Mouse (Mus musculus) naive thymus-derived CD4-positive, alpha-beta T cell, adult 2 months (primary cell): ENCODE results near the gene Pde6c.

ENCODE experiments used
- DNase-seq: peaks from one replicate; pipeline ENCODE4 v3.0.0-alpha.2; 2011; ENCODE audit warnings: low read depth

Gene Pde6c

GRCm38 (mm10) chr19:38132481-38132880 is at the start of gene Pde6c:
Pde6c (plus strand) TSS chr19:38132781.
- no peak for DNase-seq

GRCm38 (mm10) chr19:38082931-38083525 is 49.6 kb upstream of the Pde6c start:
- DNase-seq, result no peak

- no peak for DNase-seq
These were observed 46.7 kb upstream of the Pde6c start for GRCm38 (mm10) chr19:38085841-38086240.

- DNase-seq, result no peak
These were observed 45.5 kb upstream of the Pde6c start for GRCm38 (mm10) chr19:38086948-38087551.

- no peak for DNase-seq
These were observed 43.2 kb upstream of the Pde6c start for GRCm38 (mm10) chr19:38089358-38089757.

GRCm38 (mm10) chr19:38091512-38091985 is 41.0 kb upstream of the Pde6c start:
- DNase-seq, result no peak

DNA sequence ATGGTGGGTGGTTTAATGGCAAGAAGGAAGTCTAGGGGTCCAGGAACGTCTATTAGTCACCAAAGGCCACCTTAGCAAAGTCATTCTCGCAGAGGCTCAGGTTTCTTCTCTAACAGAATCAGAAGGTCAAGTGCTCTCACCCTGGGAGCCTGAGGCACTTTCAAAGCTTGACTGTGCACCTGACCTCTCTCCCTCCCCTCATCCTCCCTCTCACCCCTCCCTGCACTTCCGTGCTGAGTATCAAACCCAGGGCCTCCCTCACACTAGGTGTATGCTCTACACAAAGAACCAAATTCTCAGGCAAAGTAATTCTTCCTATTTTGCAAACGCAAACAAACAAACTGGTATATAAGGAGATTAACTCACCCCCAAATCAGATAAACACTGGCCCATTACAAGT is 36.4 kb upstream of the Pde6c start:
- DNase-seq, result no peak

DNA sequence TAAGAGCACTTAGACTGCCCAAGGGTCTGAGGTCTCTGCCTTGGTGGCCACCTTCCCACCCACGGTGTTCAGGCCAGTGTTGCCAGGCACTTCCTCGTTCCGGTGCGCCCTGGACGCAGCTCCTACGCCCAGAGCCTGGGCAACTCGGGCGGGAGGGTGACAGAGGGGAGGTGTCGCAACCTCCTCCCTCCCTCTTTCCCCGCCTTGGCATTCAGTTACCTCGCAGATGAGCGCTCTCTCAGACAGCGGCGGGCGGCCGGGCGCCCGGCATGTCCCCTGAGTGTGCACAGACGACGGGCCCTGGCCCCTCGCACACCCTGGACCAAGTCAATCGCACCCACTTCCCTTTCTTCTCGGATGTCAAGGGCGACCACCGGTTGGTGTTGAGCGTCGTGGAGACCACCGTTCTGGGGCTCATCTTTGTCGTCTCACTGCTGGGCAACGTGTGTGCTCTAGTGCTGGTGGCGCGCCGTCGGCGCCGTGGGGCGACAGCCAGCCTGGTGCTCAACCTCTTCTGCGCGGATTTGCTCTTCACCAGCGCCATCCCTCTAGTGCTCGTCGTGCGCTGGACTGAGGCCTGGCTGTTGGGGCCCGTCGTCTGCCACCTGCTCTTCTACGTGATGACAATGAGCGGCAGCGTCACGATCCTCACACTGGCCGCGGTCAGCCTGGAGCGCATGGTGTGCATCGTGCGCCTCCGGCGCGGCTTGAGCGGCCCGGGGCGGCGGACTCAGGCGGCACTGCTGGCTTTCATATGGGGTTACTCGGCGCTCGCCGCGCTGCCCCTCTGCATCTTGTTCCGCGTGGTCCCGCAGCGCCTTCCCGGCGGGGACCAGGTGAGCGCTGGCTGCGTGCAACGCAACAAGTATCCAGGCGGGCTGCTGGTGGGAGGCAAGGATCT is 35.5 kb upstream of the Pde6c start, which contains the start of gene Ffar4:
TSS of gene Ffar4 (plus strand) at position 214 of the 901 bp plus-strand sequence.
- no peak for DNase-seq

GRCm38 (mm10) chr19:38107871-38108270 is 24.7 kb upstream of the Pde6c start:
- no peak for DNase-seq

DNA sequence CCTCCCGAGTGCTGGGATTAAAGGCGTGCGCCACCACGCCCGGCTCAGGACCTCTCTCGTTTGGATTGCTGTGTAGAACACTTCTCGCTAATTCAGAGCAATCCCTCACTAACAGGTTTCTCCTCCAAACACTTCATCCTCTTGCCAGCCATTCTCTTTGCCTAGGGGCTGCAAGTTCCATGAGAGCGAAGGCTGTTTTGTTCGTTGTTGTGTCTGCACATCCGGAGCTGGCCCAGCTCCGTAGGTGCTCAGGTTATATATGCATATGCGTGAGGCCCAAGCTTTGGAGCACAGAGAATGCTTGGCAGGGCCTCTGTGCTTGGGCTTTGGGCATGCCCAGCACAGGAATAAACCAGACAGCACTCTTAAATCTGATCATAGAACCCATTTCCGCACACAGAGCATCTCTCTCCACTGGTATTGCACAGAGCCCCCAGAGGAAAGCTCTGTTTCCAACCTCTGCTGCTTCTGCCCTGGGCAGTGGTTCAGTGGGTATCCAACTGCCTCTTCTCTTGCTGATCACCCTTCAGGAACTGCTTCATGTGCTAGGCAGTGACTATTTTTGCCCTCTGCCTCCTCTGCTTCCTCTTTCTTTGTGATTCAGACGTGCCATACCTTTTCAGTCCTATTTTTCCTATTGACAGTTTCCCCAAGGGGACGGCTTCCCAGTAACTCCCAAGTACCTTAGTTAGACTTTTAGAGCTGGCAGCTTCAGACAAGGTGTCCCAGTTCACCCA is 22.9 kb upstream of the Pde6c start:
- no peak for DNase-seq

GRCm38 (mm10) chr19:38111056-38111455 is 21.5 kb upstream of the Pde6c start:
- no peak for DNase-seq

DNA sequence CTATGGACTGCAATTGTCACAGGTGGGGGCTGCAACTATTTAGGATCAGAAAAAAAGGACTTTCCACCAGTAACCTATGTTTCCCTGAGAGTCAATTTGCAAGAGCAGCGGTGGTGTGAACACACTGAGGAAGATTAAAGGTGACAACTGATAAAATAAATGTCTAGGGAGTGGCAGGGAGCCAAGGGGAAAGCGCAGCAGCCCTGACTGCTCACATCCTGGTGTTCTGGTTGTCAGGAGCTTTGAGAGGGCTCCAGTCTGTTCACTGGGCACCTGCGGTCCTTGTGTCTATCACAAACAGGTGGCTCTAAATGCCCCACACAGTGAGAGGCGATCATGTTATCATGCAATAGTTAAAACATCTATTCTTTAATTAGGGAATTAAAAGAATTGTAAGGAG is 20.0 kb upstream of the Pde6c start:
- DNase-seq, result no peak

DNA sequence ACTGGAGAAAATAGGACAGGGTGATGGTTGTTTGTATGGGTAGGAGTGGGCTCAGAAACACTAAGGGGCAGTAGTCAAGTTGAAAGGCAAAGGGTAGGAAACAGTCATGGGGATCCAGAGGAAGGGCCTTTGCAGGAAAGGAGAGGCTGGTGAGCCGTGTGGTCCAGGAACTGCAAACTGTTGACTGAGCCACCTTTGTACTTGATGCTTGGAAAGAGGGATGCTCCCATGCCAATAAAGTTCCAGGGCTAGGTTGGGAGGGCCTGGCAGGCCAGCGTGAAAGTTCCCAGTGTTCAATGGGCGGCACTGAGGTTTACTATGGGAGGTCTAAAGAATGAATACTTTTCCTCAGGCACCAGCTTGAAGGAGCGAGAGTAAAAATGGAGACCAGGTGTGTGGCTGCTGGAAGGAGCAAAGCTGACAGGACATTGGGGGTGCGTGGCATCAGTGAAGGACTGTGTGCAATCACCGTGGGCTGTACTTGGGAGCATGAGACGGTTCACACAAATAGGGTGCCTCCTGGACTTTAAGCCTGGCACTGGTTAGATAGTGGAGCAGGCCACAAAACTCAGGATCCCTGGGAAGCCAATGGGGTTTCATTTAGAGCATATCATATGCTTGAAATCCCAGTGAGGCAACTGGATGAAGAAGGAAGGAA is 17.6 kb upstream of the Pde6c start:
- DNase-seq, result no peak

- no peak for DNase-seq
These were observed 12.3 kb upstream of the Pde6c start for GRCm38 (mm10) chr19:38120123-38120760.

GRCm38 (mm10) chr19:38123921-38124320 is 8.7 kb upstream of the Pde6c start:
- DNase-seq, result no peak

DNA sequence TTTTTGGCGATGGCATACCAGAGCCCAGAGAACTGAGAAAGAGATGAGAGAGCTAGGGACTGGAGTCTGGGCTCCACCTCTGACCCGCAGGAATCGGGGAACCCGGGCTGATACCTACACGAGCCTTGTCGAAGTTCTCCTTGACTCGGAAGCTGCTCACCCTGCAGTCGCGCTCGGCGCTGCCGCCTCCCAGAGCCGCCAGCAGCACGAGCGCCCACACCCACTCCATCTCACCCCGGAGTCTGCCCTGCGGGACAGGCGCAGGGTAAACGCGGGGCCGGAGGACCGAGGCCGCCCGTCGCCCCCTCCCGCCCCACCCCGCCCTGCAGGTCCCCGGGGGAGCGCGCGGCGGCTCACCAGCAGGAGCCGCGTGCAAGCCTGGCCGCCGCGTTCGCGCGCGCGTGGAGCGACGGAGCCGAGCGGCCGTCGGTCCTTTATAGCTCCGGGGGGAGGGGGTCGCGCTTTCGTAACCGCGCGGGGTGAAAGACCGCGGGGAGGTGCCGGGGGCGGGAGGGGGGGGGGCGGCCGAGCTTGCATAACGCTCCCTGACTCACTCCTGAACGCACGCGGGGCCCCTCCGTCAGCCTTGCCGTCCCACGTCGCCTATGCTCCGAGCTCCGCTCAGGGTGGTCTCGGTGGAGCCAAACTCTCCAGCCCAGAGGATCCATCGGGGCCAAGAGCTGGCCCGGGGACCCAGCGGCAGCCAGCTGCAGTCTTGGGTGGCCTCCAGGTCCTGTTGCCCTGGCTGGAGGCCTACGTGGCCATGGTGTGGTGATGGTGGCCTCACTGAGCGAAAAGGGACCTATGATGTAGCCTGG is 8.0 kb upstream of the Pde6c start:
- DNase-seq, result no peak

DNA sequence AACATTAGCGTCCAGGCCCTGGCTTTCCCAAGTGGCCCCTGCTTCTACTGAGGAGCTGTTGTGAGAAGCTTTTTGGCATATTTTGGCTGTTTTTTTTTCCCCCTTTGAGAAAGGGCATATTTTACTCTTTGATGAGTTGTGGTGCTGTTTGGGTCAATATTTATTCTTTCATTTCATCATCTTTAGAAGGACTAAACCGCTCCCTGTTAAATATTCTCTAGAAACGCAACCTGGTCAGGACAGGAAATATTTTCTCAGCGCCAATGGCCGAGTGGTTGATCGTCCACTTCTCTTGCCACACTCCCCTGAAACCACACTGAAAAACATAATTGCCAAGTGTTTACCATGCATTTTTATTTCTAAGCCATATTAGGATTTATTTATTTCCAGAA is 7.4 kb upstream of the Pde6c start, which contains the start of gene Rbp4:
TSS of gene Rbp4 (minus strand) at position 63 of the 392 bp plus-strand sequence.
- DNase-seq, result no peak

DNA sequence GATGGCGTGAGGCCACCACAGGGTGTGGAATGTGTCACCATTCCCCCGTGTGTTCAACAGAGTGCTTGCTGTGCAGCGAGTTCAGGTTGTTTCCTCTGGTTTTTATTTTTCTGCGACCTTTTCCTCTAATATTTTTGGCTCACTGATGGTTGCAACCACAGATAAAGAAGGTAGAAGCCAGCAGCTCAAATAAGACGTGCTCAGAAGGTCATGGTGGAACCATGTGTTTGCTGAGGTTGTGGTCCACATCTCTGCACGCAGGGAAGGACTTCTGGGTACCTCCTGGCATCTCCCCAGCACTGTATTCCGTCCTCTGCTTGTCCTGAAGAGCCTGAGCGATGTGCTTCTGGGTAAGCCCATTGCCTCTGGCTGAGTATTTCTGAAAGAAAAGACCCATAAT is 5.9 kb upstream of the Pde6c start:
- no peak for DNase-seq

DNA sequence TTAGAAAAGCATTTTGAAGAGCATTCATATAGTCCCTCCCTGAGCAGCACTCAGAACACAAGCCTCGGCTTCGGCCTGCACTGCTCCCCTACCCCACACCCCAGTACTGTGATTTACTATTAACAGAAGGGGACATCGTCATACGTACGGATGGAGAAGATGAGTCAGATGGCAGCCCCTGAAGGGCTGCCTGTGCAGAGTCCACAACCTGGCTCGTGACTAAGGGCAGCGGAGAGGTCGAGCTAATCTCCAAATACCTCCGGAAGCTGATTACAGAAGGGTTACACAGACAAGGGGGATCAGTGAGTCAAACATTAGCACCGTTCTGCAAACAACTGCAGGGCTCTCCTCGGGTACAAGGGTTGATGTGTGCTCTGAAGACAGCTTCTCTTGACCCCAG is 1.4 kb downstream of the Pde6c start:
- no peak for DNase-seq

DNA sequence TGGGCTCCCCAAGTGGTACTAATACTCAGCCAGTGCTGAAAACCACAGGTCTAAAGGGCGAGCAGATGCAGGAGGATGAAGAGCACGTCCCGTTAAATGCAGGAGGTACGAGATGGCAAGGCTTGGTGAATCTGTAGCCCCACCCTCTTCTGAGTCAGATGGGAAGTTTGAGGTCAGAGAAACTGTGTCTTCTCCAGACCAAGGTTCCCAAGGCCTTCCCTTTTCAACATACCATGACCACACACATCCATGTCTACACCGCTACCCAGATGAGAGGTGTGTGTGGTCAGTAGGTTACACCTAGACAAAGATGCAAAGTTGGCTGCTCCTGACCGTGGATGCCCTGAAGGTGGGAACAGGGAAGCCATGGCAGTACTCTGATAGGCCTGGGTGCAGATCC is 2.2 kb downstream of the Pde6c start:
- DNase-seq, result no peak
